Mouse (Mus musculus): ENCODE measurements around the gene Gm7138. TPM values are rescaled to one million over a fixed set of nuclear protein-coding genes. Genes with fewer than 3 reads are reported as not detected.

The Gm7138 gene
- polyA plus RNA-seq, 2 experiments, result not detected

- no peak for ATAC-seq (ENCODE audit: low FRiP score, low read depth)
- no peak for DNase-seq (ENCODE audit: low spot score)
- H3K4me2 ChIP-seq (replicated peaks; ENCODE audit: low read depth, low read length, severe bottlenecking), result no peak overlapping the region
- peaks cover 7% of the 10 kb centered on the region; the same call in 1 of the 2 replicates for H3K9me3 ChIP-seq (ENCODE audit: control insufficient read depth, low read length)
- 80% methylated on average over 4 of the region's 4 CpGs for WGBS
- no peaks in the 10 kb centered on the region for H3K36me3 ChIP-seq (ENCODE audit: control insufficient read depth, insufficient read depth, low read length)
- no peaks in the 10 kb centered on the region for H3K27me3 ChIP-seq (ENCODE audit: control insufficient read depth, insufficient read depth, low read length)
- H3K4me3 ChIP-seq (replicated peaks; ENCODE audit: low read length), result no peak overlapping the region
- H3K9ac ChIP-seq (ENCODE audit: low read depth, low read length, severe bottlenecking), result no peak overlapping the region
- H3K4me1 ChIP-seq (ENCODE audit: control insufficient read depth, insufficient read depth, low read length), result no peaks in the 10 kb centered on the region
- H3K27ac ChIP-seq (replicated peaks; ENCODE audit: low read depth, low read length), result no peak overlapping the region
- TF ChIP-seq POLR2A (IDR thresholded peaks at IDR 0.05; ENCODE audit: borderline replicate concordance, extremely low read depth, insufficient read depth, insufficient read length), result no peak
These were observed 37.8 kb downstream of the Gm7138 start for GRCm38 (mm10) chr10:77738929-77739328.

GRCm38 (mm10) chr10:77735928-77736327 lies 40.8 kb downstream of the Gm7138 start:
- no peak for TF ChIP-seq POLR2A (IDR thresholded peaks at IDR 0.05; ENCODE audit: borderline replicate concordance, extremely low read depth, insufficient read depth, insufficient read length)
- 82% methylated on average over 1 of the region's 1 CpGs for WGBS
- no peak for ATAC-seq (ENCODE audit: low FRiP score, low read depth)

GRCm38 (mm10) chr10:77729241-77729640 lies 47.5 kb downstream of the Gm7138 start:
- TF ChIP-seq POLR2A (IDR thresholded peaks at IDR 0.05; ENCODE audit: borderline replicate concordance, extremely low read depth, insufficient read depth, insufficient read length), result no peak
- no peak for DNase-seq (ENCODE audit: low spot score)
- Histone ChIP-seq H3K4me2 (replicated peaks; ENCODE audit: low read depth, low read length, severe bottlenecking) (no peak overlapping the region), H3K27me3 (ENCODE audit: control insufficient read depth, insufficient read depth, low read length) (no peaks in the 10 kb centered on the region), H3K9ac (ENCODE audit: low read depth, low read length, severe bottlenecking) (no peak overlapping the region), H3K36me3 (ENCODE audit: control insufficient read depth, insufficient read depth, low read length) (no peaks in the 10 kb centered on the region), H3K27ac (replicated peaks; ENCODE audit: low read depth, low read length) (no peak overlapping the region), H3K9me3 (ENCODE audit: control insufficient read depth, low read length) (no peaks in the 10 kb centered on the region), H3K4me3 (replicated peaks; ENCODE audit: low read length) (no peak overlapping the region), H3K4me1 (ENCODE audit: control insufficient read depth, insufficient read depth, low read length) (no peaks in the 10 kb centered on the region)
- WGBS, result 57% methylated on average over 4 of the region's 4 CpGs
- no peak for ATAC-seq (ENCODE audit: low FRiP score, low read depth)

More at GRCm38 (mm10) chr10:77735928-77736327, 40.8 kb downstream of the Gm7138 start:
- Histone ChIP-seq H3K27ac (replicated peaks; ENCODE audit: low read depth, low read length) (no peak overlapping the region), H3K27me3 (ENCODE audit: control insufficient read depth, insufficient read depth, low read length) (no peaks in the 10 kb centered on the region), H3K4me3 (replicated peaks; ENCODE audit: low read length) (no peak overlapping the region), H3K4me2 (replicated peaks; ENCODE audit: low read depth, low read length, severe bottlenecking) (no peak overlapping the region), H3K9me3 (ENCODE audit: control insufficient read depth, low read length) (peaks cover 7% of the 10 kb centered on the region; the same call in 1 of the 2 replicates), H3K9ac (ENCODE audit: low read depth, low read length, severe bottlenecking) (no peak overlapping the region), H3K36me3 (ENCODE audit: control insufficient read depth, insufficient read depth, low read length) (no peaks in the 10 kb centered on the region), H3K4me1 (ENCODE audit: control insufficient read depth, insufficient read depth, low read length) (no peaks in the 10 kb centered on the region)
- DNase-seq (ENCODE audit: low spot score), result no peak

GRCm38 (mm10) chr10:77728280-77728679 lies 48.5 kb downstream of the Gm7138 start:
- DNase-seq (ENCODE audit: low spot score), result no peak
- H3K4me1 ChIP-seq (ENCODE audit: control insufficient read depth, insufficient read depth, low read length), result no peaks in the 10 kb centered on the region
- no peak for TF ChIP-seq POLR2A (IDR thresholded peaks at IDR 0.05; ENCODE audit: borderline replicate concordance, extremely low read depth, insufficient read depth, insufficient read length)
- no peaks in the 10 kb centered on the region for H3K36me3 ChIP-seq (ENCODE audit: control insufficient read depth, insufficient read depth, low read length)
- H3K27me3 ChIP-seq (ENCODE audit: control insufficient read depth, insufficient read depth, low read length), result no peaks in the 10 kb centered on the region
- H3K9ac ChIP-seq (ENCODE audit: low read depth, low read length, severe bottlenecking), result no peak overlapping the region
- no peak for ATAC-seq (ENCODE audit: low FRiP score, low read depth)
- H3K9me3 ChIP-seq (ENCODE audit: control insufficient read depth, low read length), result no peaks in the 10 kb centered on the region
- H3K4me3 ChIP-seq (replicated peaks; ENCODE audit: low read length), result no peak overlapping the region
- H3K27ac ChIP-seq (replicated peaks; ENCODE audit: low read depth, low read length), result no peak overlapping the region
- H3K4me2 ChIP-seq (replicated peaks; ENCODE audit: low read depth, low read length, severe bottlenecking), result no peak overlapping the region
- 50% methylated on average over 4 of the region's 4 CpGs for WGBS

Other genes with a start within 250 kb of the Gm7138 start
Only the 30 nearest of the 32 such genes appear.
- 117 and 122 TPM in 2 replicates for gene Pttg1ip, start 195.2 kb downstream of the Gm7138 start, polyA plus RNA-seq (2012; rRNA removed)
- gene Pttg1ip, start 195.2 kb downstream of the Gm7138 start, polyA plus RNA-seq (2014; fragmentation: Nextera tagmentation; extraction: Ambion mirVana), result 138 and 147 TPM in 2 replicates
- 466 and 472 TPM in 2 replicates for gene Sumo3, start 170.8 kb downstream of the Gm7138 start, polyA plus RNA-seq (2012; rRNA removed)
- 328 and 351 TPM in 2 replicates for gene Sumo3, start 170.8 kb downstream of the Gm7138 start, polyA plus RNA-seq (2014; fragmentation: Nextera tagmentation; extraction: Ambion mirVana)
- gene Gm49325, start 170.7 kb downstream of the Gm7138 start, polyA plus RNA-seq (2012; rRNA removed), result 1.8 and 8.4 TPM in 2 replicates
- gene Gm49325, start 170.7 kb downstream of the Gm7138 start, polyA plus RNA-seq (2014; fragmentation: Nextera tagmentation; extraction: Ambion mirVana), result 1.9 and 5.8 TPM in 2 replicates
- 55.1 and 59.8 TPM in 2 replicates for gene Ube2g2, start 154.7 kb downstream of the Gm7138 start, polyA plus RNA-seq (2012; rRNA removed)
- 57.4 and 58.6 TPM in 2 replicates for gene Ube2g2, start 154.7 kb downstream of the Gm7138 start, polyA plus RNA-seq (2014; fragmentation: Nextera tagmentation; extraction: Ambion mirVana)
- 2.0 TPM in 2 replicates for gene Tspear, start 90.4 kb downstream of the Gm7138 start, polyA plus RNA-seq (2012; rRNA removed)
- 1.1 and 1.5 TPM in 2 replicates for gene Tspear, start 90.4 kb downstream of the Gm7138 start, polyA plus RNA-seq (2014; fragmentation: Nextera tagmentation; extraction: Ambion mirVana)
- gene Gm19402, start 86.2 kb downstream of the Gm7138 start, polyA plus RNA-seq (2012; rRNA removed), result not detected in 2 replicates
- gene Gm19402, start 86.2 kb downstream of the Gm7138 start, polyA plus RNA-seq (2014; fragmentation: Nextera tagmentation; extraction: Ambion mirVana), result not detected in 2 replicates
- not detected in 2 replicates for gene Gm9508, start 79.7 kb downstream of the Gm7138 start, polyA plus RNA-seq (2012; rRNA removed)
- gene Gm9508, start 79.7 kb downstream of the Gm7138 start, polyA plus RNA-seq (2014; fragmentation: Nextera tagmentation; extraction: Ambion mirVana), result not detected in 2 replicates
- gene Gm10272, start 70.3 kb downstream of the Gm7138 start, polyA plus RNA-seq (2012; rRNA removed), result not detected in 2 replicates
- gene Gm10272, start 70.3 kb downstream of the Gm7138 start, polyA plus RNA-seq (2014; fragmentation: Nextera tagmentation; extraction: Ambion mirVana), result not detected in 2 replicates
- gene Gm10024, start 65.5 kb downstream of the Gm7138 start, polyA plus RNA-seq (2012; rRNA removed), result not detected in 2 replicates
- gene Gm10024, start 65.5 kb downstream of the Gm7138 start, polyA plus RNA-seq (2014; fragmentation: Nextera tagmentation; extraction: Ambion mirVana), result 0.94 TPM in 1 of 2 replicates, not detected in the other
- not detected in 2 replicates for gene Gm10142, start 61.1 kb downstream of the Gm7138 start, polyA plus RNA-seq (2012; rRNA removed)
- not detected in 2 replicates for gene Gm10142, start 61.1 kb downstream of the Gm7138 start, polyA plus RNA-seq (2014; fragmentation: Nextera tagmentation; extraction: Ambion mirVana)
- gene Krtap12-1, start 56.3 kb downstream of the Gm7138 start, polyA plus RNA-seq (2012; rRNA removed), result 0.10 and 0.20 TPM in 2 replicates
- not detected in 2 replicates for gene Krtap12-1, start 56.3 kb downstream of the Gm7138 start, polyA plus RNA-seq (2014; fragmentation: Nextera tagmentation; extraction: Ambion mirVana)
- not detected in 2 replicates for gene Gm10100, start 50.5 kb downstream of the Gm7138 start, polyA plus RNA-seq (2012; rRNA removed)
- not detected in 2 replicates for gene Gm10100, start 50.5 kb downstream of the Gm7138 start, polyA plus RNA-seq (2014; fragmentation: Nextera tagmentation; extraction: Ambion mirVana)
- gene Gm18596, start 34.3 kb downstream of the Gm7138 start, polyA plus RNA-seq (2012; rRNA removed), result not detected in 2 replicates
- gene Gm18596, start 34.3 kb downstream of the Gm7138 start, polyA plus RNA-seq (2014; fragmentation: Nextera tagmentation; extraction: Ambion mirVana), result not detected in 2 replicates
- gene Gm9736, start 25.6 kb downstream of the Gm7138 start, polyA plus RNA-seq (2012; rRNA removed), result not detected in 2 replicates
- not detected in 2 replicates for gene Gm9736, start 25.6 kb downstream of the Gm7138 start, polyA plus RNA-seq (2014; fragmentation: Nextera tagmentation; extraction: Ambion mirVana)
- not detected in 2 replicates for gene Gm3233, start 17.3 kb downstream of the Gm7138 start, polyA plus RNA-seq (2012; rRNA removed)
- not detected in 2 replicates for gene Gm3233, start 17.3 kb downstream of the Gm7138 start, polyA plus RNA-seq (2014; fragmentation: Nextera tagmentation; extraction: Ambion mirVana)
- gene Gm3238, start 5.6 kb downstream of the Gm7138 start, polyA plus RNA-seq (2012; rRNA removed), result not detected in 2 replicates
- gene Gm3238, start 5.6 kb downstream of the Gm7138 start, polyA plus RNA-seq (2014; fragmentation: Nextera tagmentation; extraction: Ambion mirVana), result not detected in 2 replicates
- not detected in 2 replicates for gene Gm3250, start 5.6 kb upstream of the Gm7138 start, polyA plus RNA-seq (2012; rRNA removed)
- gene Gm3250, start 5.6 kb upstream of the Gm7138 start, polyA plus RNA-seq (2014; fragmentation: Nextera tagmentation; extraction: Ambion mirVana), result not detected in 2 replicates
- not detected in 2 replicates for gene Gm7137, start 11.3 kb upstream of the Gm7138 start, polyA plus RNA-seq (2012; rRNA removed)
- not detected in 2 replicates for gene Gm7137, start 11.3 kb upstream of the Gm7138 start, polyA plus RNA-seq (2014; fragmentation: Nextera tagmentation; extraction: Ambion mirVana)
- gene Gm9639, start 18.1 kb upstream of the Gm7138 start, polyA plus RNA-seq (2012; rRNA removed), result not detected in 2 replicates
- not detected in 2 replicates for gene Gm9639, start 18.1 kb upstream of the Gm7138 start, polyA plus RNA-seq (2014; fragmentation: Nextera tagmentation; extraction: Ambion mirVana)
- gene Gm19668, start 22.2 kb upstream of the Gm7138 start, polyA plus RNA-seq (2012; rRNA removed), result not detected in 2 replicates
- not detected in 2 replicates for gene Gm19668, start 22.2 kb upstream of the Gm7138 start, polyA plus RNA-seq (2014; fragmentation: Nextera tagmentation; extraction: Ambion mirVana)
- not detected in 2 replicates for gene Gm9507, start 34.9 kb upstream of the Gm7138 start, polyA plus RNA-seq (2012; rRNA removed)
- not detected in 2 replicates for gene Gm9507, start 34.9 kb upstream of the Gm7138 start, polyA plus RNA-seq (2014; fragmentation: Nextera tagmentation; extraction: Ambion mirVana)
- gene Gm2696, start 37.7 kb upstream of the Gm7138 start, polyA plus RNA-seq (2012; rRNA removed), result 0.13 and 0.25 TPM in 2 replicates
- not detected in 2 replicates for gene Gm2696, start 37.7 kb upstream of the Gm7138 start, polyA plus RNA-seq (2014; fragmentation: Nextera tagmentation; extraction: Ambion mirVana)
- not detected in 2 replicates for gene Krtap10-4, start 50.2 kb upstream of the Gm7138 start, polyA plus RNA-seq (2012; rRNA removed)
- not detected in 2 replicates for gene Krtap10-4, start 50.2 kb upstream of the Gm7138 start, polyA plus RNA-seq (2014; fragmentation: Nextera tagmentation; extraction: Ambion mirVana)
- 0.08 and 0.14 TPM in 2 replicates for gene Krtap10-10, start 59.0 kb upstream of the Gm7138 start, polyA plus RNA-seq (2012; rRNA removed)
- not detected in 2 replicates for gene Krtap10-10, start 59.0 kb upstream of the Gm7138 start, polyA plus RNA-seq (2014; fragmentation: Nextera tagmentation; extraction: Ambion mirVana)
- not detected in 2 replicates for gene Gm36176, start 69.9 kb upstream of the Gm7138 start, polyA plus RNA-seq (2012; rRNA removed)
- not detected in 2 replicates for gene Gm36176, start 69.9 kb upstream of the Gm7138 start, polyA plus RNA-seq (2014; fragmentation: Nextera tagmentation; extraction: Ambion mirVana)
- 0.13 TPM in 1 of 2 replicates, not detected in the other for gene Gm10318, start 75.9 kb upstream of the Gm7138 start, polyA plus RNA-seq (2012; rRNA removed)
- not detected in 2 replicates for gene Gm10318, start 75.9 kb upstream of the Gm7138 start, polyA plus RNA-seq (2014; fragmentation: Nextera tagmentation; extraction: Ambion mirVana)
- 0.06 and 0.10 TPM in 2 replicates for gene Gm3285, start 85.0 kb upstream of the Gm7138 start, polyA plus RNA-seq (2012; rRNA removed)
- not detected in 2 replicates for gene Gm3285, start 85.0 kb upstream of the Gm7138 start, polyA plus RNA-seq (2014; fragmentation: Nextera tagmentation; extraction: Ambion mirVana)
- gene Lrrc3, start 125.6 kb upstream of the Gm7138 start, polyA plus RNA-seq (2012; rRNA removed), result 3.6 and 4.8 TPM in 2 replicates
- 3.4 and 3.6 TPM in 2 replicates for gene Lrrc3, start 125.6 kb upstream of the Gm7138 start, polyA plus RNA-seq (2014; fragmentation: Nextera tagmentation; extraction: Ambion mirVana)
- gene Trpm2, start 193.6 kb upstream of the Gm7138 start, polyA plus RNA-seq (2012; rRNA removed), result 0.39 and 0.69 TPM in 2 replicates
- 0.06 and 0.41 TPM in 2 replicates for gene Trpm2, start 193.6 kb upstream of the Gm7138 start, polyA plus RNA-seq (2014; fragmentation: Nextera tagmentation; extraction: Ambion mirVana)
- gene 1810043G02Rik, start 201.6 kb upstream of the Gm7138 start, polyA plus RNA-seq (2012; rRNA removed), result 42.9 and 55.6 TPM in 2 replicates
- gene 1810043G02Rik, start 201.6 kb upstream of the Gm7138 start, polyA plus RNA-seq (2014; fragmentation: Nextera tagmentation; extraction: Ambion mirVana), result 26.5 and 27.1 TPM in 2 replicates

Measured in limb, embryonic 14.5 days (tissue).